8 mouse cellular contexts compared by ENCODE assay signal in the genomic region with DNA sequence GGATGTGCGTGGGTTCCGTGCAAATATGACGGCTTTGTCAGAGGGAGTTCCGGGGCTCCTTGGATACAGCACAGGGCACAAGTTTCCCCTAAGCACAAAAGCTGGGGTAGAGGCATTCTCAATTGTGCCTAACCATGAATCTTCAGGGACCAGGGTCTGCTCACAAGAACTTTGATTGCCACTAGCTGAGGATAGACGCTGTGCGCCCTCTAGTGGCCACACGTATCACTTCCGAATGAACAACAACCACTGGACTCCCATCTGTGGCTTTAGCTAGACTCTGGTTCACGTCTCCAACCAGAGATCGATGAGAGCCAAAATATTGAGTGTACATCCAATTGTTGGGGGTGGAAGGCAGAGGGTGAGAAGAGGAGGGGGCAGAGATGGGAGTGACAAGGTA. TPM values are rescaled to one million over a fixed set of nuclear protein-coding genes. Genes with fewer than 3 reads are reported as not detected.
DNase-seq lines count a peak whose midpoint lies in the region; ATAC-seq and TF ChIP-seq lines count a peak whose summit lies in the region.

No protein-coding gene starts in this region.

- no peak for ATAC-seq in midbrain, embryonic 11.5 days (ENCODE audit: low FRiP score)
- ATAC-seq in midbrain, embryonic 16.5 days, result no peak
- 0 out of 2 replicates have a peak, but pooled peaks have one; percentile 30 for ATAC-seq in forebrain, embryonic 13.5 days
- 0 out of 2 replicates have a peak, but pooled peaks have one; percentile 43 for ATAC-seq in hindbrain, postnatal 0 days
- peak; percentile 55 for ATAC-seq in limb, embryonic 14.5 days (ENCODE audit: low FRiP score, low read depth)
- ATAC-seq in neutrophil, adult 5-6 weeks (ENCODE audit: extremely low read depth, insufficient number of reproducible peaks, low FRiP score, poor library complexity, severe bottlenecking), result peak; percentile 63; the same call in 1 of the 2 replicates

- no peak overlapping the region for H3K27ac ChIP-seq in midbrain, embryonic 11.5 days (ENCODE audit: low read depth, low read length)
- H3K27ac ChIP-seq in midbrain, embryonic 16.5 days (ENCODE audit: low read length), result no peak overlapping the region
- H3K27ac ChIP-seq in bone marrow macrophage, adult 2 months (ENCODE audit: insufficient read depth, low read depth, low read length), result no peak overlapping the region
- H3K27ac ChIP-seq in forebrain, embryonic 13.5 days, result no peak overlapping the region
- H3K27ac ChIP-seq in hindbrain, postnatal 0 days, result no peak overlapping the region
- H3K27ac ChIP-seq in limb, embryonic 14.5 days (replicated peaks; ENCODE audit: low read depth, low read length), result no peak overlapping the region
- H3K27ac ChIP-seq in thymus, adult 2 months (ENCODE audit: control insufficient read depth, insufficient read depth, low read length), result no peak overlapping the region

- peak; percentile 98 for TF ChIP-seq CTCF in bone marrow macrophage, adult 2 months (IDR thresholded peaks at IDR 0.05; ENCODE audit: low read depth, low read length)
- TF ChIP-seq CTCF in hindbrain, postnatal 0 days (IDR thresholded peaks at IDR 0.05; ENCODE audit: low read depth), result peak; percentile 97
- TF ChIP-seq CTCF in thymus, adult 2 months (IDR thresholded peaks at IDR 0.05; ENCODE audit: borderline replicate concordance, control insufficient read depth, extremely low read depth, insufficient read depth, low read length, poor library complexity), result peak; percentile 55; the same call in 1 of the 2 replicates

- no peak overlapping the region for H3K4me3 ChIP-seq in midbrain, embryonic 11.5 days (ENCODE audit: low read depth, low read length)
- no peak overlapping the region for H3K4me3 ChIP-seq in midbrain, embryonic 16.5 days (ENCODE audit: low read depth, low read length)
- H3K4me3 ChIP-seq in bone marrow macrophage, adult 2 months (ENCODE audit: insufficient read depth, low read length), result no peak overlapping the region
- no peak overlapping the region for H3K4me3 ChIP-seq in forebrain, embryonic 13.5 days
- H3K4me3 ChIP-seq in hindbrain, postnatal 0 days (ENCODE audit: low read length), result no peak overlapping the region
- no peak overlapping the region for H3K4me3 ChIP-seq in limb, embryonic 14.5 days (replicated peaks; ENCODE audit: low read length)
- no peak overlapping the region for H3K4me3 ChIP-seq in thymus, adult 2 months (ENCODE audit: control insufficient read depth, insufficient read depth, low read length)

- no peaks in the 10 kb centered on the region for H3K27me3 ChIP-seq in midbrain, embryonic 11.5 days (ENCODE audit: control insufficient read depth, insufficient read depth, low read length)
- no peaks in the 10 kb centered on the region for H3K27me3 ChIP-seq in midbrain, embryonic 16.5 days (ENCODE audit: control insufficient read depth, insufficient read depth, low read depth, low read length)
- no peaks in the 10 kb centered on the region for H3K27me3 ChIP-seq in forebrain, embryonic 13.5 days
- no peaks in the 10 kb centered on the region for H3K27me3 ChIP-seq in hindbrain, postnatal 0 days (ENCODE audit: insufficient read depth, low read length)
- H3K27me3 ChIP-seq in limb, embryonic 14.5 days (ENCODE audit: control insufficient read depth, insufficient read depth, low read length), result no peaks in the 10 kb centered on the region
- no peaks in the 10 kb centered on the region for H3K27me3 ChIP-seq in thymus, adult 2 months (ENCODE audit: control insufficient read depth, insufficient read depth, low read length)

- H3K9ac ChIP-seq in midbrain, embryonic 11.5 days (ENCODE audit: low read length), result no peak overlapping the region
- no peak overlapping the region for H3K9ac ChIP-seq in midbrain, embryonic 16.5 days (ENCODE audit: low read depth, low read length)
- H3K9ac ChIP-seq in forebrain, embryonic 13.5 days, result no peak overlapping the region
- no peak overlapping the region for H3K9ac ChIP-seq in hindbrain, postnatal 0 days (replicated peaks; ENCODE audit: low read length)
- no peak overlapping the region for H3K9ac ChIP-seq in limb, embryonic 14.5 days (ENCODE audit: low read depth, low read length, severe bottlenecking)

- WGBS in midbrain, embryonic 11.5 days, result 29% methylated on average over 10 of the region's 10 CpGs
- WGBS in midbrain, embryonic 16.5 days, result 32% methylated on average over 10 of the region's 10 CpGs
- WGBS in forebrain, embryonic 13.5 days, result 25% methylated on average over 10 of the region's 10 CpGs
- WGBS in hindbrain, postnatal 0 days, result 28% methylated on average over 10 of the region's 10 CpGs
- 34% methylated on average over 10 of the region's 10 CpGs for WGBS in limb, embryonic 14.5 days
- WGBS in thymus, adult 2 months, result 31% methylated on average over 10 of the region's 10 CpGs

- no peak overlapping the region for H3K4me2 ChIP-seq in midbrain, embryonic 11.5 days
- no peak overlapping the region for H3K4me2 ChIP-seq in midbrain, embryonic 16.5 days (ENCODE audit: low read length)
- no peak overlapping the region for H3K4me2 ChIP-seq in forebrain, embryonic 13.5 days
- no peak overlapping the region for H3K4me2 ChIP-seq in hindbrain, postnatal 0 days (ENCODE audit: low read depth, low read length)
- no peak overlapping the region for H3K4me2 ChIP-seq in limb, embryonic 14.5 days (replicated peaks; ENCODE audit: low read depth, low read length, severe bottlenecking)

- H3K36me3 ChIP-seq in midbrain, embryonic 11.5 days (ENCODE audit: control insufficient read depth, insufficient read depth, low read length), result no peaks in the 10 kb centered on the region
- no peaks in the 10 kb centered on the region for H3K36me3 ChIP-seq in midbrain, embryonic 16.5 days (ENCODE audit: control insufficient read depth, insufficient read depth, low read length)
- H3K36me3 ChIP-seq in forebrain, embryonic 13.5 days (ENCODE audit: poor library complexity, severe bottlenecking), result no peaks in the 10 kb centered on the region
- no peaks in the 10 kb centered on the region for H3K36me3 ChIP-seq in hindbrain, postnatal 0 days (ENCODE audit: insufficient read depth, low read length)
- no peaks in the 10 kb centered on the region for H3K36me3 ChIP-seq in limb, embryonic 14.5 days (ENCODE audit: control insufficient read depth, insufficient read depth, low read length)
- H3K36me3 ChIP-seq in thymus, adult 2 months (ENCODE audit: control insufficient read depth, insufficient read depth, low read length), result no peaks in the 10 kb centered on the region

- no peak for TF ChIP-seq POLR2A in bone marrow macrophage, adult 2 months (IDR thresholded peaks at IDR 0.05; ENCODE audit: borderline replicate concordance, low read depth, low read length)
- TF ChIP-seq POLR2A in limb, embryonic 14.5 days (IDR thresholded peaks at IDR 0.05; ENCODE audit: borderline replicate concordance, extremely low read depth, insufficient read depth, insufficient read length), result no peak
- no peak for TF ChIP-seq POLR2A in thymus, adult 2 months (IDR thresholded peaks at IDR 0.05; ENCODE audit: control insufficient read depth, extremely low read depth, insufficient read depth, low read length, poor library complexity)

- no peaks in the 10 kb centered on the region for H3K9me3 ChIP-seq in midbrain, embryonic 11.5 days (ENCODE audit: control insufficient read depth, low read length)
- no peaks in the 10 kb centered on the region for H3K9me3 ChIP-seq in midbrain, embryonic 16.5 days (replicated peaks; ENCODE audit: control insufficient read depth, low read length, poor library complexity, severe bottlenecking)
- H3K9me3 ChIP-seq in forebrain, embryonic 13.5 days (replicated peaks), result no peaks in the 10 kb centered on the region
- no peaks in the 10 kb centered on the region for H3K9me3 ChIP-seq in hindbrain, postnatal 0 days (ENCODE audit: low read length)
- no peaks in the 10 kb centered on the region for H3K9me3 ChIP-seq in limb, embryonic 14.5 days (ENCODE audit: control insufficient read depth, low read length)

- peak; percentile 96 for DNase-seq in midbrain, embryonic 11.5 days (ENCODE audit: low spot score, missing footprints)
- DNase-seq in hindbrain, postnatal 0 days (ENCODE audit: low spot score), result peak; percentile 93
- peak; percentile 78 for DNase-seq in limb, embryonic 14.5 days (ENCODE audit: low spot score)
- peak; percentile 75 for DNase-seq in thymus, adult 2 months

- H3K4me1 ChIP-seq in midbrain, embryonic 11.5 days (ENCODE audit: control insufficient read depth, insufficient read depth, low read length), result no peaks in the 10 kb centered on the region
- H3K4me1 ChIP-seq in midbrain, embryonic 16.5 days (ENCODE audit: control insufficient read depth, insufficient read depth, low read length), result no peaks in the 10 kb centered on the region
- peaks cover 14% of the 10 kb centered on the region for H3K4me1 ChIP-seq in bone marrow macrophage, adult 2 months (ENCODE audit: control insufficient read depth, insufficient read depth, low read length)
- no peaks in the 10 kb centered on the region for H3K4me1 ChIP-seq in forebrain, embryonic 13.5 days
- H3K4me1 ChIP-seq in hindbrain, postnatal 0 days (ENCODE audit: insufficient read depth, low read length), result no peaks in the 10 kb centered on the region
- no peaks in the 10 kb centered on the region for H3K4me1 ChIP-seq in limb, embryonic 14.5 days (ENCODE audit: control insufficient read depth, insufficient read depth, low read length)
- H3K4me1 ChIP-seq in thymus, adult 2 months (replicated peaks; ENCODE audit: control insufficient read depth, insufficient read depth, low read length), result no peaks in the 10 kb centered on the region; the same call in 1 of the 2 replicates

RNA-seq across cellular contexts. Expression of gene Slc7a5, which starts 18.1 kb away (rescaled TPM):
- polyA plus RNA-seq in midbrain, embryonic 11.5 days (2014; fragmentation: Nextera tagmentation; extraction: Ambion mirVana), result 34.9 and 36.5 TPM in 2 replicates
- polyA plus RNA-seq in midbrain, embryonic 16.5 days (2015; fragmentation: Nextera tagmentation; extraction: Ambion mirVana), result 48.9 and 50.8 TPM in 2 replicates
- polyA plus RNA-seq in bone marrow macrophage, adult 2 months (2012; ENCODE audit: insufficient read depth, insufficient read length, missing spikeins), result 1.9 and 2.4 TPM in 2 replicates
- 28.1 and 30.6 TPM in 2 replicates for polyA plus RNA-seq in forebrain, embryonic 13.5 days (2015; fragmentation: Nextera tagmentation; extraction: Ambion mirVana)
- total RNA-seq in hindbrain, postnatal 0 days (2014; rRNA removed), result 148 and 163 TPM in 2 replicates
- 60.1 and 72.1 TPM in 2 replicates for polyA plus RNA-seq in hindbrain, postnatal 0 days (2015; fragmentation: Nextera tagmentation; extraction: Ambion mirVana)
- polyA plus RNA-seq in limb, embryonic 14.5 days (2012; rRNA removed), result 34.6 and 43.9 TPM in 2 replicates
- polyA plus RNA-seq in limb, embryonic 14.5 days (2014; fragmentation: Nextera tagmentation; extraction: Ambion mirVana), result 27.1 and 27.8 TPM in 2 replicates
- 4.5 and 4.9 TPM in 2 replicates for total RNA-seq in neutrophil, adult 5-6 weeks (2017)
- polyA plus RNA-seq in thymus, adult 2 months (2012; rRNA removed), result 45.9 and 66.8 TPM in 2 replicates

RNA-seq across cellular contexts. Expression of gene Car5a, which starts 19.1 kb away (rescaled TPM):
- polyA plus RNA-seq in midbrain, embryonic 11.5 days (2014; fragmentation: Nextera tagmentation; extraction: Ambion mirVana), result 0.14 TPM in 1 of 2 replicates, not detected in the other
- polyA plus RNA-seq in midbrain, embryonic 16.5 days (2015; fragmentation: Nextera tagmentation; extraction: Ambion mirVana), result 0.55 and 0.60 TPM in 2 replicates
- polyA plus RNA-seq in bone marrow macrophage, adult 2 months (2012; ENCODE audit: insufficient read depth, insufficient read length, missing spikeins), result not detected in 2 replicates
- 0.25 TPM in 1 of 2 replicates, not detected in the other for polyA plus RNA-seq in forebrain, embryonic 13.5 days (2015; fragmentation: Nextera tagmentation; extraction: Ambion mirVana)
- total RNA-seq in hindbrain, postnatal 0 days (2014; rRNA removed), result 0.42 TPM in 1 of 2 replicates, not detected in the other
- polyA plus RNA-seq in hindbrain, postnatal 0 days (2015; fragmentation: Nextera tagmentation; extraction: Ambion mirVana), result 0.23 and 0.50 TPM in 2 replicates
- polyA plus RNA-seq in limb, embryonic 14.5 days (2012; rRNA removed), result not detected in 2 replicates
- 0.26 TPM in 1 of 2 replicates, not detected in the other for polyA plus RNA-seq in limb, embryonic 14.5 days (2014; fragmentation: Nextera tagmentation; extraction: Ambion mirVana)
- not detected in 2 replicates for total RNA-seq in neutrophil, adult 5-6 weeks (2017)
- 0.75 TPM in 1 of 2 replicates, not detected in the other for polyA plus RNA-seq in thymus, adult 2 months (2012; rRNA removed)

RNA-seq across cellular contexts. Expression of gene Banp, which starts 23.9 kb away (rescaled TPM):
- 48.8 and 53.4 TPM in 2 replicates for polyA plus RNA-seq in midbrain, embryonic 11.5 days (2014; fragmentation: Nextera tagmentation; extraction: Ambion mirVana)
- 54.7 and 55.7 TPM in 2 replicates for polyA plus RNA-seq in midbrain, embryonic 16.5 days (2015; fragmentation: Nextera tagmentation; extraction: Ambion mirVana)
- polyA plus RNA-seq in bone marrow macrophage, adult 2 months (2012; ENCODE audit: insufficient read depth, insufficient read length, missing spikeins), result 19.9 and 24.0 TPM in 2 replicates
- 57.5 and 60.9 TPM in 2 replicates for polyA plus RNA-seq in forebrain, embryonic 13.5 days (2015; fragmentation: Nextera tagmentation; extraction: Ambion mirVana)
- 59.7 and 62.5 TPM in 2 replicates for total RNA-seq in hindbrain, postnatal 0 days (2014; rRNA removed)
- polyA plus RNA-seq in hindbrain, postnatal 0 days (2015; fragmentation: Nextera tagmentation; extraction: Ambion mirVana), result 22.5 and 22.8 TPM in 2 replicates
- polyA plus RNA-seq in limb, embryonic 14.5 days (2012; rRNA removed), result 97.7 and 127 TPM in 2 replicates
- 33.2 and 39.3 TPM in 2 replicates for polyA plus RNA-seq in limb, embryonic 14.5 days (2014; fragmentation: Nextera tagmentation; extraction: Ambion mirVana)
- total RNA-seq in neutrophil, adult 5-6 weeks (2017), result 46.5 and 88.3 TPM in 2 replicates
- 151 and 153 TPM in 2 replicates for polyA plus RNA-seq in thymus, adult 2 months (2012; rRNA removed)

Comparison
In these comparisons a context has a peak if more than half of its experiments do, and no peak if none do; other contexts are left out.
1. ATAC-seq: peak in forebrain, embryonic 13.5 days (single experiment), hindbrain, postnatal 0 days (single experiment), limb, embryonic 14.5 days (single experiment) and neutrophil, adult 5-6 weeks (single experiment); none in midbrain, embryonic 11.5 days (single experiment) and midbrain, embryonic 16.5 days (single experiment).
2. Peak in every context shown above with its lines, with median percentiles within 50 percentile points of each other: DNase-seq and CTCF ChIP-seq.